Mouse (Mus musculus): ENCODE measurements around the gene Spx. TPM values are rescaled to one million over a fixed set of nuclear protein-coding genes. Genes with fewer than 3 reads are reported as not detected.

Gene Spx
- 6.8 and 8.3 TPM in 2 replicates for polyA plus RNA-seq (2015; fragmentation: Nextera tagmentation; extraction: Ambion mirVana)

DNA sequence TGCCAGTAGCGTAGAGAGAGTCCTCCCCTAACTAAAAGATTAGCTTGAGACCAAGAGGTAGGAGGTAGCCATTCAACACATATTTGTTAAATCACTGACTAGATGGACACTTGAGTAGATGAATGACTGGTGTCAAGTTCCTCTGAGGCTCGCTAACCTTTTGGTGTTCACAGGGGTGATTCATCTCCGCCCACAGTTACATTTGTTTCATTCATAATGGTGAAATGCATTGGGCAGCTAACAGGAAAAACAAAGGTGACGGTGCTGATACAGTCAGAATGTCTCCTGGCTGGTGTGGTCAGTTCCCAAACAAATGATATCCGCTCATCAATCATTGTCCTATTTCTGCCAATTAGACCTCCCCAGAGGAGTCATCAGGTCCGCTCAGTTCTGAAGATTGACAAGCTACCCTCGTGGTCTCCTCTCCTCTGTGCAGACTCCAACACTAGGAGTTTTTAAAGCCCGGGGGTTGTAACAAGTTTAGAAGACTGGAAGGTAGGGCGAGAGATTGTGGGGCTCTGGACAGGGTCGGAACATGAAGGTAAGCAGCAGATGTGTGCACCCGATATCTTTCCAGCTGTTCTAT, at the start of gene Spx:
Gene Spx (plus strand): TSS at position 536 of the 586 bp plus-strand sequence.
- Histone ChIP-seq H3K4me1 (peaks cover 12% of the 10 kb centered on the region), H3K4me3 (peak within 1 kb of the TSS; percentile 42), H3K9ac (no peak within 1 kb of the TSS), H3K27ac (no peak within 1 kb of the TSS), H3K4me2 (peak within 1 kb of the TSS; percentile 84), H3K9me3 (no peaks in the 10 kb centered on the region), H3K27me3 (replicated peaks) (peaks cover 13% of the 10 kb centered on the region), H3K36me3 (replicated peaks) (no peaks in the 10 kb centered on the region)
- WGBS = 73% methylated on average over 11 of the region's 11 CpGs
- no peak for ATAC-seq (replicated peaks)

DNA sequence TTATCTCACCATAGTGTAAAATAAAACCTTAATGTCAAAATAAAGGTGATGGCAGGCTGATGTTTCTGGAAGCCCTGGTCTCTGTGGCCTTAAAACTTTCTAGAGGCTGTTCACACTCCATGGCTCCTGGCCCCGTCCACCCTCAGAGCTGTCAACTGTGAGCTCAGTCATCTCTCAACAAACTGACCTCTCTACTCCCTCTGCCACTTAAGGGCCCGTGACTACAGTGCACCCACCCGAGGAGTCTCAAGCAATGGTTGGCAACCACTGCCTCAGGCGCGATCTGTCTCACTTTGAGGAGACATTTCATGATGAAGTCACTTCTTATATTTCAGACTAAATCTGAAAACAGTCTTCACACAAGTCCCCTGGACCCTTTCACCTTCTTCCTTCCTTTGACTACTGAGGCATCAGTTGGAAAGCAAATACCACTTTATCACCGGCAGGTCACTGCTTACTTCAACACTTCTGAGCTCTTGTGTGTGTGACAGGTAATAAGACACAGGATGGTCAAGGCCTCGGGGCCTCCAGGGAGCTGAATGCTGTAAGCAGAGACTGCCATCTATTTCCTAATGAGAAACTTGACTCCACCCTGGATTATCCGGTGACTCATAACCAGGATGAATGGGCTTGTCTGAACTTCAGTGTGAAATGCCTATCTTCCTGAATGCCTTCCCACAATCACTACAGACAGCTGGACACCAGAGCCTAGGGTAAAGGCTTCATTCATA, 47.3 kb upstream of the Spx start:
- no peak overlapping the region for H3K9ac ChIP-seq
- H3K27ac ChIP-seq = no peak overlapping the region
- WGBS = 90% methylated on average over 8 of the region's 8 CpGs
- H3K27me3 ChIP-seq (replicated peaks) = no peaks in the 10 kb centered on the region
- H3K4me1 ChIP-seq = no peaks in the 10 kb centered on the region
- H3K4me3 ChIP-seq = no peak overlapping the region
- H3K36me3 ChIP-seq (replicated peaks) = peaks cover 39% of the 10 kb centered on the region
- H3K9me3 ChIP-seq = no peaks in the 10 kb centered on the region
- H3K4me2 ChIP-seq = no peak overlapping the region
- ATAC-seq (replicated peaks) = no peak

DNA sequence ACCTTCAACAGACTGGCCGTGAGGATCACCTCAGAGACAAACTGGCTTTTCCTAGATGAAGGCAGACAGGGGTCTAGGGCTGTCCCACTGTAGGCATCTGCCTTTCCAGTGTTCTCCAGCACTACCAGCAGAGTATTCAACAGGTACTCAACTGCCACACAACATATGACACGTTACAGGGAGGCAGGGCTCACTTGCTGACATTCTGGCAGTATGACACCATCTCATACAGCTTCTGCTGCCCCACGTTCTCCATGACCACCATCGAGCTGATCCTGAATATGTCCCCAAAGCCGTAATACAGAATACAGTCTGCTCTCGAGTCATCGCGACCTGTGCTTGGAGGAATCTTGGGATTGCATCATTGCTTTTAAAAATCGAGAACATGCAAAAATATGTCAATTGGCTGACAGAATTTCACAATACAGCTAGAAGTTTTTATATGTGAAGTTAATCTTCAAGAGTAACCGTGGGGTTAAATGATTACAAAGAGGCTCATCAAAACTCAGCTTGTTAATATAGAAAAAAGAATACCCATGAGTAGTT, 46.7 kb upstream of the Spx start:
- peaks cover 38% of the 10 kb centered on the region for H3K36me3 ChIP-seq (replicated peaks)

DNA sequence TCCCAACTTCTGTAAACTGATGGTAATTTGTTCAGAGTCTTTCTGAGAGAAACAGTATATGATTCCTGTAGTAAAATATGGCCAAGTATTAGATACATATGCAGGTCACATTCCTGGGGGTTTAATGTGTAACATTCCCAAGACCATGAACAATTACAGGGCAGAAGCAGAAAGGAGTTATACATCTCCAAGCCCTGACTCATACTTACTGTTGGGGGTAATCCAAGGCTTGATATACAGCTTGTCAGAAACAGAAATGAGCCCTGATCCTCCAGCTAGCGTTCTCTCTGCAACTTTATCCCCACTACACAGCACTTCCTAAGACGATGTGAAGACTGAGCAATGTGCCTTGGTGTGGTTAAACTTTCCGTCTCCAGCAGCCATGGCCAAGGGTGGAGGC, 45.7 kb upstream of the Spx start:
- WGBS = 97% methylated on average over 3 of the region's 3 CpGs
- Histone ChIP-seq H3K9ac (no peak overlapping the region), H3K4me3 (no peak overlapping the region), H3K9me3 (no peaks in the 10 kb centered on the region), H3K27ac (no peak overlapping the region), H3K27me3 (replicated peaks) (no peaks in the 10 kb centered on the region), H3K36me3 (replicated peaks) (peaks cover 30% of the 10 kb centered on the region), H3K4me2 (no peak overlapping the region), H3K4me1 (no peaks in the 10 kb centered on the region)
- no peak for ATAC-seq (replicated peaks)

More for the DNA sequence above, 46.7 kb upstream of the Spx start:
- Histone ChIP-seq H3K27ac (no peak overlapping the region), H3K9me3 (no peaks in the 10 kb centered on the region), H3K4me3 (no peak overlapping the region), H3K4me2 (no peak overlapping the region), H3K9ac (no peak overlapping the region), H3K27me3 (replicated peaks) (no peaks in the 10 kb centered on the region), H3K4me1 (no peaks in the 10 kb centered on the region)
- ATAC-seq (replicated peaks) = no peak
- 95% methylated on average over 10 of the region's 10 CpGs for WGBS

DNA sequence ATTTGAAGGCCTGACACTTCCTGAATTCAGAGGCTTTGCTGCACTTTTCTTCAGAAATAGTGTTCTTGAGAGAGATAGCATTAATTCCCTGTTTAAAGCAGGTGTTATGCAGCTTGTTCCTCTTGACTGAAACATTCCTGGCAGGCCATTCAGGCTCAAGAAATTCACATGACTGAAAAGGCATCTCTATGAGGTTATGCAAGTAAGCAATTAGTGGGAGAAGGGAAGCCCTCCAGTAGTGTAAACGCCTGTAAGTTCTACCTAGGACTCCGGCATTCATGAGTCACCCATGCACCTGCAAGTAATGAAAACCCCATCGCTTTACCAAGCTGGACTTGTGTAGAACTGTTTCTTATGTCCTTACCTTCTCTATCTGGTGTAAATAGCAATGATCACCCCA, 43.7 kb upstream of the Spx start:
- 94% methylated on average over 3 of the region's 3 CpGs for WGBS
- no peak overlapping the region for H3K27ac ChIP-seq
- H3K36me3 ChIP-seq (replicated peaks) = peaks cover 16% of the 10 kb centered on the region
- no peak for ATAC-seq (replicated peaks)
- H3K9ac ChIP-seq = no peak overlapping the region
- H3K4me2 ChIP-seq = no peak overlapping the region
- no peaks in the 10 kb centered on the region for H3K9me3 ChIP-seq
- no peak overlapping the region for H3K4me3 ChIP-seq
- no peaks in the 10 kb centered on the region for H3K27me3 ChIP-seq (replicated peaks)
- H3K4me1 ChIP-seq = no peaks in the 10 kb centered on the region

DNA sequence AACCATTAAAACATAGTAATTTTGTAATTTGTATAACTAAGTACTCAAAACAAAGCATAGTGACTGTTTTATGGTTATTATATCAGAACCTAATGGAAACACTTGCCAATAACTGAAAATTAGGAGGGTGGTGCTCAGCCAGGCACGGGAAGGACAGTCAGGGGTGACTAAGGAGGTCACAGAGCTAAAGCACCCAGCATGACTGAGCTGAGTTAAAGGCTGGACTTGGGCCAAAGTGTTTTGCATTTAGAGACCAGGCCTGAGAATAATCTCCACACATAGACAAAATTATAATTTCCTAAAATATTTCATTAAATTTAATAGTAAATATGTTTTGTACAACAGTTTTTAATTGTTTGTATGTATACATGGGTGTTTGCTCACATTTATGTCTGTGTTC, 36.2 kb upstream of the Spx start:
- ATAC-seq (replicated peaks) = no peak

DNA sequence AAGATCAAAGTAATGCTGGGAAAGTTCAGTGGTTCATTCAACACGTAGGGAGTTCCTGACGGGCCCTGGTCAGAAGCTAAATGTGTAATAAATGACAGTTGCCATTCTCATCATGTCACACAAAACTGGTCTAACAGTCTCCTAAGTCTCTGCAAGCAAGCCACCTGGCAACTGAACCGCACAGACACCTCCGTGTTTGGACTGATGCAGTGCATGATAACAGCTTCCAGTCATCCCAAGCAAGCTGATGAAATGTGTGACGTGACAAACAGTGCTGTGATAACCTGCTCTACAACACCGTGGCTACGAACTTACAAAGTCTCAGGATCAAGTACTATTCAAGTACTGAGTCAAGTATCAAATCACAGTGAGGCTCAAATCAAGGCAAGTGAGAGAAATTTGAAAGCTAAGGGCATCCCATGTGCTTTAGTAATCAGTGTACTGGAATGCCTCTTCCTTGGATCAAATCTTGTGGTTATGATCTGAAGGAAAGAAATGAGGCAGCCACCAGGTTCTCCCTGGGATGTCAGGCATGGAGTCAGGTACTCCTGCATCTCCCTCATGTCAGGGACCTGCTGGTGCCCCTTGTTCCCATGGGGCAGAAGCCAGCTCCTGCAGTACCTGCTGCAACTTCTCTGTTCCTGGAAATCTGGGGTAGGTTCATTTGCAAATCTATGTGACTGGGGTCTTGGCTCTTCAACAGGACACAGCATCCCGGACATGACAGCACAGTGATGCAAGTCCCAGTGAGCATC, 34.5 kb upstream of the Spx start:
- H3K4me2 ChIP-seq = no peak overlapping the region
- no peak for ATAC-seq (replicated peaks)
- no peak overlapping the region for H3K27ac ChIP-seq
- H3K9me3 ChIP-seq = no peaks in the 10 kb centered on the region
- peaks cover 19% of the 10 kb centered on the region; the same call in 1 of the 2 replicates for H3K36me3 ChIP-seq (replicated peaks)
- no peak overlapping the region for H3K4me3 ChIP-seq
- WGBS = 90% methylated on average over 8 of the region's 8 CpGs
- no peaks in the 10 kb centered on the region for H3K27me3 ChIP-seq (replicated peaks)
- no peaks in the 10 kb centered on the region for H3K4me1 ChIP-seq
- no peak overlapping the region for H3K9ac ChIP-seq

More for the DNA sequence above, 36.2 kb upstream of the Spx start:
- 70% methylated on average over 1 of the region's 1 CpGs for WGBS
- Histone ChIP-seq H3K27me3 (replicated peaks) (no peaks in the 10 kb centered on the region), H3K4me3 (no peak overlapping the region), H3K9me3 (no peaks in the 10 kb centered on the region), H3K36me3 (replicated peaks) (peaks cover 19% of the 10 kb centered on the region), H3K27ac (no peak overlapping the region), H3K4me2 (no peak overlapping the region), H3K9ac (no peak overlapping the region), H3K4me1 (no peaks in the 10 kb centered on the region)

DNA sequence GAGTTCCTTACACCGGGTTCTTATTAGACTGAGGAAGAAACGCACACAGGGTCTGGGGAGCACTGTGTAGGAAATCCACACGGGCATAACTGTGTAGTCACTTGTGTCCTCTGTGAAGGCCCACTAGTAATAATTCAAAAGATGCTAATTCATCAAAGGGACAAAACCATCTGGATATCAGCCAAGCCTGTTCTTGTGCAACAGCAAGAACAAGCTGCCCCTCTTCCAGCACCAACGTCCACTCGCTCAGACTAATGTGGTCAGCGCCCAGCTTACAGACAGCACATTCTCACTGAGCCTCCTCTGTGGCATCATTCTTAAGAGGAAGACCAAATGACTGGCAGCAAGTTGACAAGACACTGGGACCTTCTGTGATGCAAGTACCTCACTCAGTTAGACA, 33.3 kb upstream of the Spx start:
- Histone ChIP-seq H3K4me2 (no peak overlapping the region), H3K4me3 (no peak overlapping the region), H3K4me1 (no peaks in the 10 kb centered on the region), H3K9ac (no peak overlapping the region), H3K27me3 (replicated peaks) (no peaks in the 10 kb centered on the region), H3K27ac (no peak overlapping the region), H3K36me3 (replicated peaks) (peaks cover 15% of the 10 kb centered on the region; the same call in 1 of the 2 replicates), H3K9me3 (no peaks in the 10 kb centered on the region)
- 90% methylated on average over 6 of the region's 6 CpGs for WGBS
- no peak for ATAC-seq (replicated peaks)

DNA sequence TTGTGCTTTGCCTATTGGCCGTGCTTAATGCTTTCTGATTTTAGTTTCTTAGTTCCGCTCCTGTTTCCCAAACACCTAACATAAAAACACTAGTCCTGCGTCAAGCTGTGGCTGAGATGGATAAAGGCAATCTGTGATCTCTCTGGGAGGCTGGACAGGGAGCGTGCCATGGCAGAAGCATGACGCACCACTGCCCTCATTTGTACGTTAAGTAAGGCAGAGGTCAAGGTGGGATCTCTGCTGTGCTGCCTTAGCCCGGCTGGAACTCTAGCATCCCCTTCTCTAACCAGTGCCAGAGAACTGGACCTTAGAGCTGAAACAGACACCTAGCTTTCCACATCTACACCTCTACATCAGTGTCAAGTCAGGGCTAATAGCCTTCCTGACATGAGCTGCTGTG, 31.6 kb upstream of the Spx start:
- Histone ChIP-seq H3K4me1 (peaks cover 6% of the 10 kb centered on the region), H3K4me3 (no peak overlapping the region), H3K36me3 (replicated peaks) (peaks cover 1% of the 10 kb centered on the region; the same call in 1 of the 2 replicates), H3K9ac (no peak overlapping the region), H3K9me3 (no peaks in the 10 kb centered on the region), H3K27me3 (replicated peaks) (no peaks in the 10 kb centered on the region), H3K4me2 (no peak overlapping the region), H3K27ac (no peak overlapping the region)
- 92% methylated on average over 7 of the region's 7 CpGs for WGBS
- ATAC-seq (replicated peaks) = no peak

DNA sequence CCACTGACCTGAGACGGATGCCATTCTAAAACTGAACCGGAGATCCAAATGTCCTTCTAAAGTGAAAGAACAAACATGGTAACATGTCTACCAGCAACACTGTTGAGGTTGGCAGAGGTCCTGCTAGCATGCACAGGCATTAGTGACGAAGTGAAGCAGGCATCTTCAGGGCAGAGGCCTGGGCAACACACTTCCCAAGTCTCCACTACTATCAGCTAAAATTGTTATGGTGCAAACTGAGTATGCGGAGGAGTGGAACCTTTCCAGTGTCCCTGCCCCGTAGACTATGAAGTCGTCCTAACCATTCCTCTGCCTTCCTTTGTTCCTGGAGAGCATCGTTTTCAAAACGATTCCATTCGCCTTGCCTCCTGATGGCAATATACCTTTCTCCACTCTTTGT, 28.7 kb upstream of the Spx start:
- ATAC-seq (replicated peaks) = no peak
- no peak overlapping the region for H3K9ac ChIP-seq
- H3K27ac ChIP-seq = no peak overlapping the region
- H3K9me3 ChIP-seq = no peaks in the 10 kb centered on the region
- 93% methylated on average over 9 of the region's 9 CpGs for WGBS
- H3K4me1 ChIP-seq = peaks cover 24% of the 10 kb centered on the region
- H3K27me3 ChIP-seq (replicated peaks) = no peaks in the 10 kb centered on the region
- H3K4me2 ChIP-seq = no peak overlapping the region
- H3K4me3 ChIP-seq = no peak overlapping the region
- H3K36me3 ChIP-seq (replicated peaks) = no peaks in the 10 kb centered on the region

DNA sequence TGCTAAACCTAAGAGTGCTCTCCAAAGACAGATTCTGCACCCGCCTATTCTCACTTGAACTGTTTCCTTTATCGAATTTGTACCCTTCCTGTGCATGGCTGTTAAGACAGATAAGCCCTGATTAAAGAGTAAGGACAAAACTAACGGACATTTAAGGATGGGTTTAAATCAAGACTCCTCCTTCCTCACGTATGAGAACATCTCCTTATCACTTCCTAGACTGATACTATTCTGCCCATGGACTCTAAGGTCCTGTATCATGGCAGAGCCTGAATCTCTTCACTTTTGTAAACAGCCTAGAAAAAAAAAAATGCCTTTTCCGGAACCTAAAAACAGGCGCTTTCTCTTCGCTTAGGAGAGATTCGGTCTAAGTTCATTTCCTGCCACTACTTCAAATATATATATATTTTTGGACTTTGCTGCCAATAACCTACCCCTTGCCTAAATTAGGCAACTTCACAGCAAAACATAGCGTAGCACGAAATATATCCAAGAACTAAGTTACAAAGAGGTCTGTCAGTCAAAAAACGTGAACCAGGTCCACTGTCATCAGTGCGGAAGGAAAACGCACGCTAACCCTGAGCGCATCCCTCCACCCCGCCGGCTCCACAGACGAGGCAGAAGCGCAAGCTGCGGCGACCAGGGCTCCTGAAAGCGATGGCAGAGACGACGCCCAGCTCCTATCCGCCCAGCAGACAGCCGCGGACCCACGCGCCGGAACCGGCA, 26.8 kb upstream of the Spx start:
- Histone ChIP-seq H3K36me3 (replicated peaks) (no peaks in the 10 kb centered on the region), H3K4me2 (peak overlapping the region; percentile 63), H3K4me1 (peaks cover 24% of the 10 kb centered on the region), H3K27ac (peak overlapping the region; percentile 64), H3K9me3 (no peaks in the 10 kb centered on the region), H3K4me3 (peak overlapping the region; percentile 95), H3K27me3 (replicated peaks) (no peaks in the 10 kb centered on the region), H3K9ac (peak overlapping the region; percentile 84)
- WGBS = 5% methylated on average over 31 of the region's 31 CpGs
- peak; percentile 89 for ATAC-seq (replicated peaks)
